Mouse (Mus musculus) megakaryocyte, embryonic 14.5 days (primary cell): ENCODE measurements around the gene Adap1.

Experiments
- FLI1 ChIP-seq: IDR thresholded peaks from 2 replicates; pipeline ENCODE4 v1.6.1; 2012; ENCODE audit warnings: low read length, inconsistent platforms, mixed read lengths
- GATA1 ChIP-seq: IDR thresholded peaks from 3 replicates; pipeline ENCODE4 v1.6.1; 2012; ENCODE audit warnings: mixed read lengths, low read length, inconsistent platforms, borderline replicate concordance

- no peak for TF ChIP-seq GATA1
- TF ChIP-seq FLI1: no peak
Observed at GRCm38 (mm10) chr5:139326111-139326696, 782 bp upstream of the Adap1 start.
